Mouse (Mus musculus) midbrain, postnatal 0 days (tissue): ENCODE measurements around the gene Myh10. TPM values are rescaled to one million over a fixed set of nuclear protein-coding genes. Genes with fewer than 3 reads are reported as not detected.
"Not testable (repeated sequence)": the region's sequence is repeated elsewhere in the genome, so short reads cannot be mapped to it uniquely, and the experiment has no call there.

Experiments used
- ATAC-seq: fragments of 200-750 bp; cut with Nextera tagmentation; 2 replicates; pipeline ENCODE4 v1.8.0; 2017; ENCODE audit warnings: moderate number of reproducible peaks, mild to moderate bottlenecking, moderate TSS enrichment, moderate library complexity; ENCODE audit not compliant: low FRiP score
- DNase-seq: peaks from one replicate; pipeline ENCODE4 v3.0.0-alpha.2; 2015; ENCODE audit warnings: low spot score
- H3K27ac ChIP-seq: fragments of 300-500 bp; sonication (generic); 2 replicates; pipeline ENCODE4 v1.5.1; 2014; ENCODE audit warnings: low read depth, mild to moderate bottlenecking, low read length, mixed read lengths
- H3K27me3 ChIP-seq: fragments of 300-500 bp; sonication (generic); 2 replicates; pipeline ENCODE4 v1.6.1; 2014; ENCODE audit warnings: low read length, control low read depth, mixed read lengths; ENCODE audit not compliant: insufficient read depth
- H3K36me3 ChIP-seq: fragments of 300-500 bp; sonication (generic); 2 replicates; pipeline ENCODE4 v1.6.1; 2014; ENCODE audit warnings: low read length, control low read depth, mixed read lengths; ENCODE audit not compliant: insufficient read depth
- H3K4me1 ChIP-seq: fragments of 300-500 bp; sonication (generic); 2 replicates; pipeline ENCODE4 v1.6.1; 2014; ENCODE audit warnings: mild to moderate bottlenecking, control low read depth, antibody characterized with exemption, low read length, mixed read lengths; ENCODE audit not compliant: insufficient read depth
- H3K4me2 ChIP-seq: fragments of 300-500 bp; sonication (generic); 2 replicates; pipeline ENCODE4 v1.6.1; 2014; ENCODE audit warnings: low read depth, mild to moderate bottlenecking, low read length, mixed read lengths; ENCODE audit not compliant: poor library complexity, severe bottlenecking
- H3K4me3 ChIP-seq: fragments of 300-500 bp; sonication (generic); 2 replicates; pipeline ENCODE4 v1.5.1; 2014; ENCODE audit warnings: low read depth, mild to moderate bottlenecking, low read length, moderate library complexity
- H3K9ac ChIP-seq: fragments of 300-500 bp; sonication (generic); replicated peaks from 2 replicates; pipeline ENCODE4 v1.6.1; 2014; ENCODE audit warnings: mild to moderate bottlenecking, low read length, moderate library complexity, mixed read lengths; ENCODE audit not compliant: poor library complexity, severe bottlenecking
- H3K9me3 ChIP-seq: fragments of 300-500 bp; sonication (generic); 2 replicates; pipeline ENCODE4 v1.6.1; 2016; ENCODE audit warnings: low read length, control low read depth
- CTCF ChIP-seq: IDR thresholded peaks from 2 replicates; pipeline ENCODE4 v1.5.1; 2016; ENCODE audit warnings: antibody characterized with exemption, mild to moderate bottlenecking
- WGBS: fragments of 180-500 bp; shearing (Covaris S2); extraction: QIAGEN DNeasy Blood & Tissue Kit; methylation state at CpG from one replicate; pipeline ENCODE4 v1.1.7; 2014; 5-methylcytosine and 5-hydroxymethylcytosine counted together
- polyA plus RNA-seq: library from polyadenylated mRNA; unstranded; fragments of >200 nt; fragmentation: Nextera tagmentation; extraction: Ambion mirVana; gene quantifications from 2 replicates; pipeline ENCODE4 v1.2.1, GENCODE M21; 2015
- total RNA-seq: library from RNA; depleted of rRNA; stranded (reverse); fragments of >200 nt; gene quantifications from 2 replicates; pipeline ENCODE4 v1.2.3, GENCODE M21; 2014

Gene Myh10
- total and polyA plus RNA-seq, 2 experiments from 2014 or later, result 68.0 to 217 TPM

DNA sequence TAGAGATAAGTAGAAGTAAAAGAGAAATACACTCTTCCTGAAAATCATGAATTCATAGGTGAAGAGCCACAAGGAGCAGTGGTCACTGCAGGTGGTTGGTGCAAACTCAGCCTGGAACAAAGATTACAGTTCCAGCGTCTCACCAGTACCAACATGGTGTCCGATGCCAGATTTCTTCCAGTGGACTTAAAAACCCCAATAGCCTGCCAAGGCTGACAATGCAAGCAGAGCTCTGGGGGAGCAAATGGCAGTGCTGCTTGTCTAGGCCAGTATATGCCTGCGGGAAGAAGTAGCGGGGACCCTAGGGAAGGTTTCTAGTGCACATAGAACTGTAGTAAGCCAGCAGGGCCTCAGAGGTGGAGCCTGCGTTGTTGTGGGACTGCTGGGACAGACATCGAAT lies 40.7 kb downstream of the Myh10 start:
- Histone ChIP-seq H3K9me3 (no peaks in the 10 kb centered on the region), H3K36me3 (0 out of 2 replicates have a peak, but pooled peaks cover 6% of the 10 kb centered on the region), H3K4me1 (no peaks in the 10 kb centered on the region), H3K27ac (no peak overlapping the region), H3K4me3 (no peak overlapping the region), H3K4me2 (no peak overlapping the region), H3K27me3 (no peaks in the 10 kb centered on the region), H3K9ac (no peak overlapping the region)
- whole genome bisulfite sequencing, result 82% methylated on average over 6 of the region's 6 CpGs
- peak; percentile 53 for DNase-seq
- no peak for TF ChIP-seq CTCF
- no peak for ATAC-seq

DNA sequence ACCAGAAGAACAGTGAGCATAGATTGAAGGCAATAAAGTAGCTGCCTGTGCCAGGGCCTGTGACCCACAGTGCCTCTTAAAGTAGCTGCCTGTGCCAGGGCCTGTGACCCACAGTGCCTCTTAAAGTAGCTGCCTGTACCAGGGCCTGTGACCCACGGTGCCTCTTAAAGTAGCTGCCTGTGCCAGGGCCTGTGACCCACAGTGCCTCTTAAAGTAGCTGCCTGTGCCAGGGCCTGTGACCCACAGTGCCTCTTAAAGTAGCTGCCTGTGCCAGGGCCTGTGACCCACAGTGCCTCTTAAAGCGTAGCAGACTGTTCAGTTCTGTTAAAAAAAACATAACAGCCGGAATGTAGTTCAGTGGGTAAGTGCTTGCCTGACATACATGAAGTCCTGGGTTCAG lies 42.0 kb downstream of the Myh10 start:
- DNase-seq, H3K4me1 ChIP-seq, H3K36me3 ChIP-seq, H3K9ac ChIP-seq, H3K9me3 ChIP-seq, H3K27me3 ChIP-seq, ATAC-seq, H3K4me3 ChIP-seq, H3K4me2 ChIP-seq, H3K27ac ChIP-seq: not testable (repeated sequence)
- 92% methylated on average over 3 of the region's 3 CpGs for WGBS

DNA sequence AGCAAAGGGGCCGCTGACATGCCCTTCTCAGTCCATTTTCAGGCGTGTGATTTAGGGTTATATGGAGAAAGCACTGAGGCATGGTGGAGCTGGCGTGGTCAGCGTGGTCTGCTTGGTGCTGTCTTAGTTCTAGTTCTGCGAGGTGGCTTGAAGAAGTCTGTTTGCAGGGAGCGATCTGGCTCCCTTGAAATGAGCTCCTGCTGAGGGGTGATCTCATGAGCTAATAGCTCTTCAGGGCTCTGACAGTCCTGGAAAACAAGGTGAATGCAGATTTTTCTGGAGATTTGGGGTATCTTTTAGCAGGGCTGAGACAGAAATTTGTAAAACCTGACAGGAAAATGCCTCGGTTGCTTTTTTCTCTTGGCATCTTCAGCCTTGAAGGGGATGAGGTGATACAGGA lies 48.1 kb downstream of the Myh10 start:
- no peak overlapping the region for H3K4me2 ChIP-seq
- no peak for TF ChIP-seq CTCF
- H3K27ac ChIP-seq, result no peak overlapping the region
- no peaks in the 10 kb centered on the region for H3K9me3 ChIP-seq
- DNase-seq (no peak), ATAC-seq (no peak)
- 0 out of 2 replicates have a peak, but pooled peaks cover 9% of the 10 kb centered on the region for H3K36me3 ChIP-seq
- H3K9ac ChIP-seq, result no peak overlapping the region
- no peaks in the 10 kb centered on the region for H3K27me3 ChIP-seq
- WGBS, result 91% methylated on average over 7 of the region's 7 CpGs
- H3K4me1 ChIP-seq, result no peaks in the 10 kb centered on the region
- no peak overlapping the region for H3K4me3 ChIP-seq

DNA sequence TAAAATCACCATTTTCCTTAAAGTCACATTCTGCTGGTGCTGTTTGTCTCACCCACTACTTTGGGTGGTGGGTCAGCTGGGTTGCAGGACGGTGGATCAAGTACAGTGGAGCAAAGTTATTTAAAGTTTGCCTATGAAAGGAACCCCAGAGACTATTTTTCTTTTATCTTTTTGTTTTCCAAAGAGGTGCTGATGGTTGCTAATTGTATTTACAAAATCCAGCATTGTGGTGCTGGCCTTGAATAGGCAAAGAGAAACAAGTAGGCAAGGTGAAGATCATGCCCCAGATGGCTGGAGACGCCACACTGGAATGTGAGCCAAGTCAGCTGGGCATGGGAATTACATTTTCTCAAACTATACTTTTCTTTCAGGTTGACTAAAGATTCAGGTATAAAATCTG lies 51.3 kb downstream of the Myh10 start:
- Histone ChIP-seq H3K36me3 (peaks cover 8% of the 10 kb centered on the region), H3K4me2 (no peak overlapping the region), H3K4me3 (no peak overlapping the region), H3K4me1 (no peaks in the 10 kb centered on the region), H3K27me3 (no peaks in the 10 kb centered on the region), H3K9ac (no peak overlapping the region), H3K9me3 (no peaks in the 10 kb centered on the region), H3K27ac (no peak overlapping the region)
- ATAC-seq, result no peak
- 88% methylated on average over 2 of the region's 2 CpGs for WGBS
- DNase-seq, result no peak
- no peak for TF ChIP-seq CTCF

DNA sequence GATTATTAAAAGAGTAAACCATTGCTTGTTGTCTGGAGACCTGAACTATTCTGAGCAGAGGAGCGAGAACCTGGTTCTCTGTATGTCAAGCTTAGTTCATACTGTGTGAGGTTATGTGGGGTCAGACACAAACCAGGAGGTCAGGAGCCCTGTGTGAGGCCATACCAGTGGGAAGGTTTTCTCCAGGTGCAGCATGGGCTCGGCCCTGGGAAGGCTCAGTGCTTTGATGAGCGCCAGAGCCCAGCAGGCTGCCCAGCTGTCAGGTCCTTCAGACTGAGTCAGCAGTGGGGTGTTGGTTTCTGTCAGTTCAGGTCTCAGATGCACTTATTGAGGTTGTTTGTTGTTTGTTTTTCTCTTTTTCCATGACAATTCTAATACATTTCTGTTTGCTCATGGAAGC lies 52.8 kb downstream of the Myh10 start:
- no peak for TF ChIP-seq CTCF
- H3K9ac ChIP-seq, result no peak overlapping the region
- DNase-seq (no peak), ATAC-seq (no peak)
- no peaks in the 10 kb centered on the region for H3K4me1 ChIP-seq
- H3K36me3 ChIP-seq, result peaks cover 8% of the 10 kb centered on the region
- H3K9me3 ChIP-seq, result no peaks in the 10 kb centered on the region
- H3K4me3 ChIP-seq, result no peak overlapping the region
- H3K4me2 ChIP-seq, result no peak overlapping the region
- no peak overlapping the region for H3K27ac ChIP-seq
- 75% methylated on average over 3 of the region's 3 CpGs for WGBS
- H3K27me3 ChIP-seq, result no peaks in the 10 kb centered on the region

DNA sequence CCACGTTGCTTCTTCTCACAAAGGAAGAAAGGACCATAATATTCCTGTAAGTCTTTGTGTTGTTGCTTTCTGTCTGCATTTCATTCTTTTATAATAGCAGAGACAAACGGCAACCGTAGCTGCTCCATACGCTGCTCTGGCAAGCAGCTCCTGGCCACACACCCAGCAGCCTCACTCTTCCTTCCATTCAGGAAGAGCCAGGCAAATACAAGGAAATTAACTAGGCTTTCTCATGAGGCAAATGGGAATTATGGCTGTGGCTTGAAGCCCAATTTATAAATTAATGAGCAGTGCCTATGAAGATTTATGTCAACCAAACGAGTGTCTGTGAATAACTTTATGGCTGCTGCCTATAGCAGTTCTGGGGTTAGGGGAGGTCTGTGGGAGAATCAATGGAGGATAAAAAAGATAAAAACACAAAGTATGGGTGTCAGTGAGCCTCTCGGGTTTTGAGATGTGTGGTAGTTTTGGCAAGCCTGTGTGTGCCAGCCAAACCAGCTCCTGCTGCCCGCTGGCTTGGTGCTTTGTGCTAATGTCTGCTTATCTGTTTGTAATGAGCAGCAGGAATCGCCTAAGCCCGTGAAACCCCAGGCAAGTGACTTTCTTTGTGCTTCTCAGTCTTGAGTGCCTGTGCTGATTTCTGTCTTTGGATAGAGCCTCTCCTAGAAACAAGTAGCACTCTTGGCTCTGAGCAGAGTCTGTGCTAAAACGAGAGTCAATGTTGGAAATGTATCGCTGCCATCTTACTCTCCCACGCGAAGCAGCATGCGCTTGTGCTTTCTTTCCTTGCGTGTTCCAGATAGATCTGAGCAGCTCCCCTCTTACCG lies 54.2 kb downstream of the Myh10 start:
- Histone ChIP-seq H3K4me2 (no peak overlapping the region), H3K36me3 (peaks cover 14% of the 10 kb centered on the region), H3K4me1 (no peaks in the 10 kb centered on the region), H3K4me3 (no peak overlapping the region), H3K27me3 (no peaks in the 10 kb centered on the region), H3K27ac (peak overlapping the region; percentile 18; the same call in 1 of the 2 replicates), H3K9ac (no peak overlapping the region), H3K9me3 (no peaks in the 10 kb centered on the region)
- no peak for ATAC-seq
- 60% methylated on average over 16 of the region's 16 CpGs for WGBS
- no peak for TF ChIP-seq CTCF
- DNase-seq, result peak; percentile 61
